Mouse (Mus musculus) kidney, postnatal 0 days (tissue): Measurements from ENCODE around the gene Gjd3. TPM values are rescaled to one million over a fixed set of nuclear protein-coding genes. Genes with fewer than 3 reads are reported as not detected.

Source experiments
- ATAC-seq: fragments of 200-750 bp; cut with Nextera tagmentation; replicated peaks from 2 replicates; pipeline ENCODE4 v1.8.0; 2017; ENCODE audit warnings: low read depth, moderate number of reproducible peaks, moderate TSS enrichment, moderate library complexity; ENCODE audit not compliant: low FRiP score
- DNase-seq: peaks from one replicate; pipeline ENCODE4 v3.0.0-alpha.2; 2016; ENCODE audit warnings: low spot score
- H3K27ac ChIP-seq: fragments of 300-500 bp; sonication (generic); 2 replicates; pipeline ENCODE4 v1.5.1; 2014; ENCODE audit warnings: mild to moderate bottlenecking
- H3K27me3 ChIP-seq: fragments of 300-500 bp; sonication (generic); 2 replicates; pipeline ENCODE4 v1.6.1; 2014; ENCODE audit warnings: low read length, mixed read lengths; ENCODE audit not compliant: insufficient read depth
- H3K36me3 ChIP-seq: fragments of 300-500 bp; sonication (generic); 2 replicates; pipeline ENCODE4 v1.6.1; 2014; ENCODE audit warnings: low read length, mixed read lengths; ENCODE audit not compliant: insufficient read depth
- H3K4me1 ChIP-seq: fragments of 300-500 bp; sonication (generic); replicated peaks from 2 replicates; pipeline ENCODE4 v1.6.1; 2014; ENCODE audit warnings: antibody characterized with exemption, low read length, mixed read lengths; ENCODE audit not compliant: insufficient read depth
- H3K4me2 ChIP-seq: fragments of 300-500 bp; sonication (generic); 2 replicates; pipeline ENCODE4 v1.6.1; 2014; ENCODE audit warnings: mild to moderate bottlenecking, low read length, moderate library complexity, mixed read lengths
- H3K4me3 ChIP-seq: fragments of 300-500 bp; sonication (generic); replicated peaks from 2 replicates; pipeline ENCODE4 v1.5.1; 2014; ENCODE audit warnings: low read depth, low read length
- H3K9ac ChIP-seq: fragments of 300-500 bp; sonication (generic); 2 replicates; pipeline ENCODE4 v1.6.1; 2014; ENCODE audit warnings: low read depth, low read length
- H3K9me3 ChIP-seq: fragments of 300-500 bp; sonication (generic); replicated peaks from 2 replicates; pipeline ENCODE4 v1.6.1; 2016; ENCODE audit warnings: low read length, inconsistent platforms, mixed read lengths
- CTCF ChIP-seq: IDR thresholded peaks from 2 replicates; pipeline ENCODE4 v1.5.1; 2016; ENCODE audit warnings: antibody characterized with exemption, low read depth, mild to moderate bottlenecking, moderate library complexity
- WGBS: fragments of 180-500 bp; shearing (Covaris S2); extraction: QIAGEN DNeasy Blood & Tissue Kit; methylation state at CpG from one replicate; pipeline ENCODE4 v1.1.7; 2014; 5-methylcytosine and 5-hydroxymethylcytosine counted together
- polyA plus RNA-seq: library from polyadenylated mRNA; unstranded; fragments of >200 nt; fragmentation: Nextera tagmentation; extraction: Ambion mirVana; gene quantifications from 2 replicates; pipeline ENCODE4 v1.2.1, GENCODE M21; 2015

Gjd3 gene
- polyA plus RNA-seq, 1 experiment from 2014 or later, result 1.1 TPM

GRCm38 (mm10) chr11:99022384-99022933 is 39.6 kb upstream of the Gjd3 start:
- H3K36me3 ChIP-seq, result 0 out of 2 replicates have a peak, but pooled peaks cover 10% of the 10 kb centered on the region
- 68% methylated on average over 5 of the region's 5 CpGs for WGBS
- no peak overlapping the region for H3K9ac ChIP-seq
- no peak overlapping the region for H3K27ac ChIP-seq
- ATAC-seq, result no peak
- H3K9me3 ChIP-seq, result no peaks in the 10 kb centered on the region
- peak overlapping the region; percentile 75 for H3K4me3 ChIP-seq
- TF ChIP-seq CTCF, result no peak
- H3K4me2 ChIP-seq, result peak overlapping the region; percentile 67
- H3K27me3 ChIP-seq, result no peaks in the 10 kb centered on the region
- H3K4me1 ChIP-seq, result 0 out of 2 replicates have a peak, but pooled peaks cover 6% of the 10 kb centered on the region
- DNase-seq, result no peak

GRCm38 (mm10) chr11:99019844-99020243 is 37.0 kb upstream of the Gjd3 start:
- Histone ChIP-seq H3K36me3 (0 out of 2 replicates have a peak, but pooled peaks cover 19% of the 10 kb centered on the region), H3K4me2 (no peak overlapping the region), H3K4me1 (0 out of 2 replicates have a peak, but pooled peaks cover 6% of the 10 kb centered on the region), H3K27ac (no peak overlapping the region), H3K27me3 (no peaks in the 10 kb centered on the region), H3K9me3 (no peaks in the 10 kb centered on the region), H3K4me3 (no peak overlapping the region), H3K9ac (no peak overlapping the region)
- no peak for TF ChIP-seq CTCF
- DNase-seq, result no peak
- no peak for ATAC-seq
- 93% methylated on average over 6 of the region's 6 CpGs for WGBS

- ATAC-seq (no peak), DNase-seq (no peak)
- no peak for TF ChIP-seq CTCF
- Histone ChIP-seq H3K9ac (no peak overlapping the region), H3K36me3 (peaks cover 37% of the 10 kb centered on the region), H3K4me1 (no peaks in the 10 kb centered on the region), H3K27me3 (no peaks in the 10 kb centered on the region), H3K9me3 (no peaks in the 10 kb centered on the region), H3K4me3 (no peak overlapping the region), H3K4me2 (no peak overlapping the region), H3K27ac (no peak overlapping the region)
- WGBS, result 81% methylated on average over 1 of the region's 1 CpGs
Measured at GRCm38 (mm10) chr11:99013856-99014255, 31.0 kb upstream of the Gjd3 start.

- Histone ChIP-seq H3K4me3 (no peak overlapping the region), H3K9me3 (no peaks in the 10 kb centered on the region), H3K4me2 (no peak overlapping the region), H3K27ac (no peak overlapping the region), H3K4me1 (no peaks in the 10 kb centered on the region), H3K36me3 (peaks cover 35% of the 10 kb centered on the region), H3K27me3 (no peaks in the 10 kb centered on the region), H3K9ac (no peak overlapping the region)
- no peak for ATAC-seq
- TF ChIP-seq CTCF, result no peak
- DNase-seq, result no peak
- 94% methylated on average over 5 of the region's 5 CpGs for WGBS
Measured at GRCm38 (mm10) chr11:99010706-99011105, 27.9 kb upstream of the Gjd3 start.

- Histone ChIP-seq H3K4me2 (no peak overlapping the region), H3K4me1 (no peaks in the 10 kb centered on the region), H3K9ac (no peak overlapping the region), H3K27me3 (no peaks in the 10 kb centered on the region), H3K4me3 (no peak overlapping the region), H3K27ac (no peak overlapping the region), H3K36me3 (peaks cover 33% of the 10 kb centered on the region), H3K9me3 (no peaks in the 10 kb centered on the region)
- no peak for TF ChIP-seq CTCF
- 86% methylated on average over 4 of the region's 4 CpGs for WGBS
- no peak for ATAC-seq
- DNase-seq, result no peak
Measured at GRCm38 (mm10) chr11:99010124-99010523, 27.3 kb upstream of the Gjd3 start.

GRCm38 (mm10) chr11:99006788-99007187 is 24.0 kb upstream of the Gjd3 start:
- Histone ChIP-seq H3K9ac (no peak overlapping the region), H3K4me1 (no peaks in the 10 kb centered on the region), H3K27me3 (no peaks in the 10 kb centered on the region), H3K36me3 (peaks cover 23% of the 10 kb centered on the region), H3K4me2 (no peak overlapping the region), H3K4me3 (no peak overlapping the region), H3K27ac (no peak overlapping the region), H3K9me3 (no peaks in the 10 kb centered on the region)
- no peak for TF ChIP-seq CTCF
- no peak for DNase-seq
- ATAC-seq, result no peak
- WGBS, result 92% methylated on average over 9 of the region's 9 CpGs

- 78% methylated on average over 11 of the region's 11 CpGs for WGBS
- no peak overlapping the region for H3K27ac ChIP-seq
- no peaks in the 10 kb centered on the region for H3K9me3 ChIP-seq
- no peak overlapping the region for H3K9ac ChIP-seq
- H3K27me3 ChIP-seq, result no peaks in the 10 kb centered on the region
- no peaks in the 10 kb centered on the region for H3K4me1 ChIP-seq
- H3K4me2 ChIP-seq, result no peak overlapping the region
- ATAC-seq (no peak), DNase-seq (no peak)
- no peak for TF ChIP-seq CTCF
- H3K4me3 ChIP-seq, result no peak overlapping the region
- H3K36me3 ChIP-seq, result peaks cover 30% of the 10 kb centered on the region; the same call in 1 of the 2 replicates
Measured at GRCm38 (mm10) chr11:98999243-98999642, 16.4 kb upstream of the Gjd3 start.
